8 mouse cellular contexts compared by ENCODE assay signal in genomic region chr4:111663730-111664129, GRCm38 (mm10). TPM values are rescaled to one million over a fixed set of nuclear protein-coding genes. Genes with fewer than 3 reads are reported as not detected.
DNase-seq lines count a peak whose midpoint lies in the region; ATAC-seq and TF ChIP-seq lines count a peak whose summit lies in the region.

No protein-coding gene starts in this region.

- H3K4me3 ChIP-seq in heart, embryonic 12.5 days: no peak overlapping the region
- H3K4me3 ChIP-seq in midbrain, postnatal 0 days (ENCODE audit: low read depth, low read length): no peak overlapping the region

- H3K27ac ChIP-seq in heart, embryonic 12.5 days (ENCODE audit: poor library complexity, severe bottlenecking): peak overlapping the region; percentile 13; the same call in 1 of the 2 replicates
- H3K27ac ChIP-seq in midbrain, postnatal 0 days (ENCODE audit: low read depth, low read length): no peak overlapping the region

- H3K36me3 ChIP-seq in heart, embryonic 12.5 days: no peaks in the 10 kb centered on the region
- H3K36me3 ChIP-seq in midbrain, postnatal 0 days (ENCODE audit: insufficient read depth, low read length): no peaks in the 10 kb centered on the region

- ATAC-seq in heart, embryonic 12.5 days (ENCODE audit: insufficient number of reproducible peaks, low FRiP score): peak; percentile 74
- ATAC-seq in midbrain, postnatal 0 days (ENCODE audit: low FRiP score): peak; percentile 38; the same call in 1 of the 2 replicates
- ATAC-seq in granulocyte monocyte progenitor cell, adult 5-6 weeks (replicated peaks; ENCODE audit: poor library complexity, severe bottlenecking): no peak

- DNase-seq in kidney, adult 11 months: peak; percentile 24
- DNase-seq in kidney, adult 18-20 months: no peak
- DNase-seq in kidney, postnatal 36 days: peak; percentile 14 to 34
- peak; percentile 63 for DNase-seq in midbrain, postnatal 0 days (ENCODE audit: low spot score)
- no peak for DNase-seq in left cerebral cortex, adult 9 months (ENCODE audit: low spot score in 2 of 2)
- DNase-seq in layer of hippocampus, adult 18-20 months (ENCODE audit: low spot score in 2 of 2): no peak

- no peaks in the 10 kb centered on the region for H3K27me3 ChIP-seq in heart, embryonic 12.5 days (replicated peaks)
- no peaks in the 10 kb centered on the region for H3K27me3 ChIP-seq in midbrain, postnatal 0 days (ENCODE audit: insufficient read depth, low read length)

- no peak for TF ChIP-seq CTCF in midbrain, postnatal 0 days (IDR thresholded peaks at IDR 0.05)

- 13% methylated on average over 1 of the region's 1 CpGs for WGBS in heart, embryonic 12.5 days
- 0% methylated on average over 1 of the region's 1 CpGs for WGBS in midbrain, postnatal 0 days

- no peak overlapping the region for H3K4me2 ChIP-seq in heart, embryonic 12.5 days
- H3K4me2 ChIP-seq in midbrain, postnatal 0 days (ENCODE audit: low read depth, low read length, poor library complexity, severe bottlenecking): no peak overlapping the region

- no peaks in the 10 kb centered on the region for H3K9me3 ChIP-seq in heart, embryonic 12.5 days (replicated peaks)
- no peaks in the 10 kb centered on the region for H3K9me3 ChIP-seq in midbrain, postnatal 0 days (ENCODE audit: low read length)

- H3K9ac ChIP-seq in heart, embryonic 12.5 days: no peak overlapping the region
- H3K9ac ChIP-seq in midbrain, postnatal 0 days (replicated peaks; ENCODE audit: low read length, poor library complexity, severe bottlenecking): no peak overlapping the region

- H3K4me1 ChIP-seq in heart, embryonic 12.5 days (replicated peaks): peaks cover 14% of the 10 kb centered on the region
- 0 out of 2 replicates have a peak, but pooled peaks cover 10% of the 10 kb centered on the region for H3K4me1 ChIP-seq in midbrain, postnatal 0 days (ENCODE audit: insufficient read depth, low read length)

RNA-seq across cellular contexts. Expression of gene Spata6, which starts 56.1 kb away (rescaled TPM):
- polyA plus RNA-seq in heart, embryonic 12.5 days (2016; fragmentation: Nextera tagmentation; extraction: Ambion mirVana): 17.2 and 23.1 TPM in 2 replicates
- total RNA-seq in midbrain, postnatal 0 days (2014; rRNA removed): 14.4 and 20.9 TPM in 2 replicates
- 14.5 and 15.2 TPM in 2 replicates for polyA plus RNA-seq in midbrain, postnatal 0 days (2015; fragmentation: Nextera tagmentation; extraction: Ambion mirVana)
- total RNA-seq in granulocyte monocyte progenitor cell, adult 5-6 weeks (2014; fragmentation: Nextera tagmentation): 16.3 and 18.9 TPM in 2 replicates
- total RNA-seq in granulocyte monocyte progenitor cell, adult 5-6 weeks (2017): 11.9 and 13.0 TPM in 2 replicates
- total RNA-seq in layer of hippocampus, adult 18-20 months (2021): 1 to 10 TPM; 4.3 to 4.9 TPM

Comparison
In these comparisons a context has a peak if more than half of its experiments do, and no peak if none do; other contexts are left out.
1. DNase-seq: peak in kidney, adult 11 months (single experiment), kidney, postnatal 36 days (2 of 2) and midbrain, postnatal 0 days (single experiment); none in kidney, adult 18-20 months (single experiment), left cerebral cortex, adult 9 months (0 of 2) and layer of hippocampus, adult 18-20 months (0 of 2).